Mouse (Mus musculus): ENCODE results near the gene Vstm2a. TPM values are rescaled to one million over a fixed set of nuclear protein-coding genes. Genes with fewer than 3 reads are reported as not detected.

The Vstm2a gene
- total RNA-seq, 2 experiments from 2014 or later = 129 to 141 TPM

DNA sequence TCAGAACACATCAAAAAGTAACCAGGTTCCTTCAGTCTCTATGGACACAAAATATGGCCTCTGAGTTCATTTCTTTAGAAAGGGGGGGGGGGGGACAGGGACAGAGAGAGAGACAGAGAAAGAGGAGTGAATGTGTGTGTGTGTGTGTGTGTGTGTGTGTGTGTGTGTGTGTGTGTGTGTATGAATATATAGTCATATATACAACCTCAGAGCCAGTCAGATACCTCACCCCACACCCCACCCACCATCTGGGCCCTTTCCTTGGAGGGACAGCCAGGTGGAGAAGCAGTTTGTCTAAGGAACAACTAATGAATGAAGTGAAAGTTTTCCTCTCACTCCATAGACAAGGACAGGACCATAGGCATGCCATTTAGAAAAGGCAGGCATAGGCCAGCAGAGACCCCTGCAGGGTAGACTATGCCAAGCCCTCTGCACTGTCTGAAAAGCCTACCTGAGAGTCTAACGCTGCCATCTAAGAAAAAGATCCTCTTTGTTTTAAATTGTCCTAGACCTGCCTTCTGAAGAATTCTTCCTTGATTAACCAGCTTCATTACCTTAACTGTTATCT lies 155.6 kb downstream of the Vstm2a start:
- DNase-seq (ENCODE audit: low spot score in 2 of 2) = no peak

DNA sequence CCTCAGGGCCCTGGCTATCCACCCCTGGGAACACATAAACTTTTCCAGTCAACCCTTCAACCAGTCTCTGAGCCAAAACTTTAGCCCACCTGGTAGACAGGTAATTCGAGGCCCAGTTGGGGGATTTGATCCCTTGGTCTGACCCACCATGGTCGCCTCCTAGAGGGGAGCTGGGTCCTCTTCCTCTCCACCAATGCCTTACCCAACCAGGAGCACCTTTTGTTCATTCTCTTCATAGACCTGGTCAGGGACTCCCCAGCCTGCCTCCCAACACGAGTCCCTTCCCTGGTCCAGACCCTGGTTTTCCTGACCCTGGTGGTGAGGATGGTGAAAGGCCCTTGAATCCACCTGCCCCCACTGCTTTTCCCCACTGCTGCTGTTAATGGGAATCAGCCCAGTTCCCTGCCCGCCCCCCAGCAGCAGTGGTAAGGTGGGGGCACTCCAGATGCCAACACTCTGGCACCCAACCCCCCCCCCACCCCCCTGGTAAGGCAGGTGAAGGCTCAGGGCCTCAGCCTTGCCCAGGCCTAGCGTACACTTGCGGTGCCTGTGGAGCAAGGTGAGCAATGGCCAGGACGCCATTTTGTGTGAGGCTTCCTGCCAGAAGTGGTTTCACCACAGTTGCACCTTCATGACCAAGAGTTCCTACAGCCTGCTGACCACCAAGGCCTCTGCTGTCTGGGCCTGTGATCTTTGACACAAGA lies 182.2 kb downstream of the Vstm2a start:
- no peak for DNase-seq (ENCODE audit: low spot score in 2 of 2)

Data from left cerebral cortex, adult 18-20 months (tissue).